Mouse (Mus musculus) midbrain, embryonic 12.5 days (tissue): ENCODE measurements around the gene St5. TPM values are rescaled to one million over a fixed set of nuclear protein-coding genes. Genes with fewer than 3 reads are reported as not detected.
A peak's percentile ranks its signal among the peaks of the same experiment; 100 is the strongest.

ENCODE experiments used
- ATAC-seq: fragments of 200-750 bp; cut with Nextera tagmentation; 2 replicates; pipeline ENCODE4 v1.8.0; 2017; ENCODE audit warnings: low read depth, moderate TSS enrichment, moderate library complexity; ENCODE audit not compliant: low FRiP score
- H3K27ac ChIP-seq: fragments of 300-500 bp; sonication (generic); replicated peaks from 2 replicates; pipeline ENCODE4 v1.5.1; 2016; ENCODE audit warnings: mild to moderate bottlenecking
- H3K27me3 ChIP-seq: fragments of 300-500 bp; sonication (generic); 2 replicates; pipeline ENCODE4 v1.6.1; 2016; ENCODE audit warnings: mild to moderate bottlenecking
- H3K36me3 ChIP-seq: fragments of 300-500 bp; sonication (generic); 2 replicates; pipeline ENCODE4 v1.6.1; 2016
- H3K4me1 ChIP-seq: fragments of 300-500 bp; sonication (generic); 2 replicates; pipeline ENCODE4 v1.6.1; 2016
- H3K4me2 ChIP-seq: fragments of 300-500 bp; sonication (generic); replicated peaks from 2 replicates; pipeline ENCODE4 v1.6.1; 2016; ENCODE audit warnings: mild to moderate bottlenecking, moderate library complexity
- H3K4me3 ChIP-seq: fragments of 300-500 bp; sonication (generic); 2 replicates; pipeline ENCODE4 v1.5.1; 2016; ENCODE audit warnings: mild to moderate bottlenecking
- H3K9ac ChIP-seq: fragments of 300-500 bp; sonication (generic); replicated peaks from 2 replicates; pipeline ENCODE4 v1.6.1; 2016; ENCODE audit warnings: mild to moderate bottlenecking, moderate library complexity
- H3K9me3 ChIP-seq: fragments of 300-500 bp; sonication (generic); 2 replicates; pipeline ENCODE4 v1.6.1; 2016; ENCODE audit warnings: mild to moderate bottlenecking
- WGBS: fragments of 180-500 bp; shearing (Covaris S2); methylation state at CpG from one replicate; pipeline ENCODE4 v1.1.7; 2016; 5-methylcytosine and 5-hydroxymethylcytosine counted together
- polyA plus RNA-seq: library from polyadenylated mRNA; unstranded; fragments of >200 nt; fragmentation: Nextera tagmentation; extraction: Ambion mirVana; gene quantifications from 2 replicates; pipeline ENCODE4 v1.2.1, GENCODE M21; 2016

The St5 gene
- polyA plus RNA-seq, 1 experiment from 2014 or later: 38.1 TPM

DNA sequence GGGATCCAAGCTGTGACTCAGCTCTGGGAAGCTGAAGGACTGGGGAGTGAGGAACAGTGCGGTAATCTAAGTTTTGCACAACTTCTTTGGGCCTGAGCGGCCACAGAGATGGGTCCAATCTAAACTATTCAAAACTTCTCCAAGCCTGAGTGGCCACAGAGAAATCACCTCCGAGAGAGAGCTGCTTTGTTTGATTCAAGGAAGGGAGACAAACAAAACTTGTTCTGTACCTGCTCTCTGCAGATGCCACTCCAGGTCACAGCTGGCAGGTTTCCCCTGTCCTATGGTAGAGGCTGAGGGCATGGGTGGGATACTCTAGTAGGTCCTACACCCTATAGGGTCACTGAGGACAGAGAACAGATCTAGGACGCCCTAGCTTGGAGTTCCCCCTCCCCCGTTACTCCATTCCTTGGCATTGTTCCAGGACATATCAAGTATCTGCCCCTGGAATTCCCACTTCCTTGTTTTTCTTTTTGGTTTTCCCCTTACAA, 89.8 kb downstream of the St5 start:
- peak overlapping the region; percentile 35; the same call in 1 of the 2 replicates for H3K27ac ChIP-seq
- ATAC-seq: no peak
- no peaks in the 10 kb centered on the region for H3K9me3 ChIP-seq

DNA sequence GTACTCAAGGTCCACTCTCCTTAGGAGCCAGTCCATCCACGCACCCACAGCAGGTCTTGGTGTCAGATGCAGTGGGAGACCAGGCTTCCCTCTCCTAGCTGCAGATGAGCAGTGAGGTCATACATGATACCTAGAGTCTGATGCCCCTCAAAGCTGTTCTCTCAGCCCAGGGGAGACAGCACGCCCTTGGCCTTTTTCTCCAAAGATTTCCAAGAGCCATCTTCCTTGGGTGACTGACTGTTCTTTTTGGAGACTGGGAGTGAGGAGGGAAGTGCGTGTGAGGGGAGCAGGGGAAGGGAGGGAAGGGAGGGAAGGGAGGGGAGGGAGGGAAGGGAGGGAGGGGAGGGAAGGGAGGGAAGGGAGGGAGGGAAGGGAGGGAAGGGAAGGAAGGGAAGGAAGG, 90.4 kb downstream of the St5 start:
- no peak for ATAC-seq
- Histone ChIP-seq H3K4me3 (no peak overlapping the region), H3K4me2 (0 out of 2 replicates have a peak overlapping the region, but pooled peaks have one; percentile 3), H3K9me3 (no peaks in the 10 kb centered on the region), H3K36me3 (no peaks in the 10 kb centered on the region), H3K4me1 (peaks cover 67% of the 10 kb centered on the region), H3K27me3 (no peaks in the 10 kb centered on the region), H3K9ac (no peak overlapping the region), H3K27ac (peak overlapping the region; percentile 75)
- WGBS: 83% methylated on average over 2 of the region's 3 CpGs

More for the DNA sequence above, 89.8 kb downstream of the St5 start:
- Histone ChIP-seq H3K4me2 (no peak overlapping the region), H3K4me1 (peaks cover 65% of the 10 kb centered on the region), H3K36me3 (no peaks in the 10 kb centered on the region), H3K9ac (no peak overlapping the region), H3K27me3 (no peaks in the 10 kb centered on the region), H3K4me3 (no peak overlapping the region)
- 58% methylated on average over 5 of the region's 5 CpGs for WGBS

DNA sequence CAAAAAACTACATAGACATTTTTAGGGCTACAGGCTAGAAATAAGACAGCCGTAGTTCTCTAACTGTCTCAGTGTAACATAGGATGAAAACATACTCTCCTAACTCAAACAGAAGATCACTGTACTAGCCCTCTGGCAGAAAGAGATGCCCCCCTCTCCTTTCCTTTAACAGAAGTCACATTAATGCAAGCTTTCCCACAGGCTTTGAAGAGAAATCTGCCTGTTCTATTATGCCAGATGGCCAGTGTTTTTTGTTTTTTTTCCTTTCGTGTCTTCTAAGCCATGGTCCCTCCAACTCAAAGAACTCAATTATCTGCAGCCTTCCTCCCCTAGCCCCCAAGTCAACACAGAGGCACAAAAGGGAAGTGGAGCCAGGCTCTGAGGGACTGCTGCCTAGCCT, 90.9 kb downstream of the St5 start:
- ATAC-seq: no peak
- H3K4me1 ChIP-seq: peaks cover 67% of the 10 kb centered on the region
- no peaks in the 10 kb centered on the region for H3K9me3 ChIP-seq
- 0 out of 2 replicates have a peak overlapping the region, but pooled peaks have one; percentile 3 for H3K4me2 ChIP-seq
- H3K27me3 ChIP-seq: no peaks in the 10 kb centered on the region
- 28% methylated on average over 2 of the region's 2 CpGs for WGBS
- H3K36me3 ChIP-seq: no peaks in the 10 kb centered on the region
- H3K27ac ChIP-seq: peak overlapping the region; percentile 75
- H3K9ac ChIP-seq: no peak overlapping the region
- H3K4me3 ChIP-seq: no peak overlapping the region

DNA sequence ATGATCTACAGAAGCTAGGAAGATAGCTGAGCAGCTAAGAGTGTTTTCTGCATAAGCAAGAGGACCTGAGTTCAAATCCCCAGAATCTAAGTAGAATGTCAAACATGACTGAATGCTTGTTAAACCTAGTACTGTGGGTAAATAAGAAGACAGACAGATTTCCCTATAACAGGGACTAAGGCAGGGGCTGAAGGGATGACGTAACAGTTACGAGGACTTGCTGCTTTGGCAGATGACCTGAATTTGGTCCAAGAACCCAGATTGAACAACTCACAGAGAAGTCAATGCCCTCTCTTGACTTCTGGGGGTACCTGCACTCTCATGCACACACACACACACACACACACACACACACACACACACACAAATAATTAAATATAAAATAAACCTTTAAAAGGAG, 93.1 kb downstream of the St5 start:
- Histone ChIP-seq H3K27ac (no peak overlapping the region), H3K4me2 (no peak overlapping the region), H3K9me3 (no peaks in the 10 kb centered on the region), H3K4me1 (peaks cover 50% of the 10 kb centered on the region), H3K9ac (no peak overlapping the region), H3K36me3 (no peaks in the 10 kb centered on the region), H3K27me3 (no peaks in the 10 kb centered on the region), H3K4me3 (no peak overlapping the region)
- ATAC-seq: no peak
- 74% methylated on average over 2 of the region's 2 CpGs for WGBS

DNA sequence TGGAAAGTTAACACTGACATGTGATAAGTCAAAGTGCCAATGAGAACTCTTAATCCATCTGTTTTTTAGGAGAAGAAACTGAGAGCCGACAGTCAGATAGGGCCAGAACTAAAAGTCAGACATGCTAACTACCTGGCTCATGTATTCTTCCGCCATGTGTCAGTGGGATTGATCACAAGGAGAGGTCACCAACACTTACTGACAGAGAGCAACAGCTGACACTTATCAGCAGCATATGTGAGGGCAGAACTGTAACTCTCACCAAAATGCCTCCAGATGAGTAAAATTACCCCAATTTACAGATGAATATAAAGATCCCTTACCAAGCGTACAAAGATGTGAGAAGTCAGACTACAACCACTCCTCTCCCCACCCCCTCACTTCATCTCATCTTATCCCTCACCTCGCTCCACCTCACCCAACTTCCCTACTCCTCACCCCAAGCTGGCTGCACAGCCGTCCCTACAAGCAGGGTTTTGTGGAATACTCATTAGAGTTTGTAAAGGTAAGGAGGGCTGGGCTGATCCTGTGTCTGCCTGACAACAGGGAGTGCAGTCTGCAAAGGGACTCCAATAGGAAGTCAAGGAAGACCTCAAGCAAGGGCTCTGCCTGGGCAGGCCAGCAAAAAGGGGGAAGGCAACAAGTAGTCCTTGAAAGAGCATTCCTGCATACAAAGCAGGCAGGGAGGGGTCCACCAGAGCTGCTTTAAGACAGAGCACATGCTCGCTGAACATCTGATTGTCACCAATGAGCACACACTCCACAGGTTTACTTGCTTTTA, 93.7 kb downstream of the St5 start:
- no peak for ATAC-seq

DNA sequence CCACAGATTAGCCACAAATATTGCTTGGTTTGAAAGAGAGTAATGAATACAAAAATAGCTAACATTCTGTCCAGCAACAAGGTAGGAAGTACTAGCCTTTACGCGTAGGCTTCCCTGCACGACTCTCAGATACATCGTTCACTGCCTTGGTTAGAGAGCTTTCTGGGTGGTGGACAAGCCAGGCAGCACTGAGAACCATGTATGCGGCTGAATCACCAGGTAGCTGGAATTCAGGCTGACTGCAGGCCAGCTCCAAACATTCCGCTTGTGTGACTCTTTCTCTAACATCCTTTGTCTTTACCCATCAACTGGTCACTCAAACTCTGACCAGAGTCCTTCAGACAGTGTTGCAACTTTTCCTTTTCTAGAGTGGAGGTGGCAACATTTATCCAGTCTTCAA, 94.6 kb downstream of the St5 start:
- no peak for ATAC-seq
- no peak overlapping the region for H3K9ac ChIP-seq
- peaks cover 35% of the 10 kb centered on the region for H3K4me1 ChIP-seq
- H3K4me3 ChIP-seq: no peak overlapping the region
- WGBS: 89% methylated on average over 6 of the region's 6 CpGs
- H3K36me3 ChIP-seq: no peaks in the 10 kb centered on the region
- no peak overlapping the region for H3K27ac ChIP-seq
- no peaks in the 10 kb centered on the region for H3K9me3 ChIP-seq
- H3K4me2 ChIP-seq: no peak overlapping the region
- no peaks in the 10 kb centered on the region for H3K27me3 ChIP-seq

More for the DNA sequence above, 93.7 kb downstream of the St5 start:
- no peaks in the 10 kb centered on the region for H3K27me3 ChIP-seq
- H3K9me3 ChIP-seq: no peaks in the 10 kb centered on the region
- H3K9ac ChIP-seq: no peak overlapping the region
- no peak overlapping the region for H3K27ac ChIP-seq
- no peak overlapping the region for H3K4me3 ChIP-seq
- H3K36me3 ChIP-seq: no peaks in the 10 kb centered on the region
- WGBS: 58% methylated on average over 6 of the region's 6 CpGs
- H3K4me2 ChIP-seq: no peak overlapping the region
- peaks cover 44% of the 10 kb centered on the region for H3K4me1 ChIP-seq

DNA sequence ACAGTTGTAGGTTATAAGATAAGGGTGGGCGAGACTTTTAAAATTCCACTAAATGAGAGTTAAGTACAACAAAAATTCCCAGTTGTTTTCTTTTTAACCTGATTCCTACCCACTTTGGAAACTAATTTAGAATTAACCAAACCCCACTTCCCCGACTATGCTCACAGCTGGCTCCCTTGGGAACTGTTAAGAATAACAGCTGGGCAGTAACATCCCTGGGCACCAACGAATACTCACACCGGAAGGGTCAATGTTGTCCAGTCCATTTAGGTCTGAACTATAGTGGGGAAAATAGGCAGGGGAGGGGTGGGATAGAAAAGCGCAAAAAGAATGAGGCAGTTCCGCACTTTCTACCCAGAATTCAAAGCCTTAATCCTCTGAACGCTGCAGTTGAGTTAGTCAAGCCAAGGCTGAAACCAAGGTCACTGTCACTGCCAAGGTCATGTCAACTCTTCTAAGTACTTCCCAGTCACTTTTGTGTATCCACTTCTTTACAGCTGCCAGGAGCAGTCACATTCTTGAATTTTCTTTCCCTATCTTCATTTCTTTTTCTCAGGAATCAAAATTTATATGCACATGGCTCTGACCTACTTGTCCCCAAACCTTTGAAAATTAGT, 96.3 kb downstream of the St5 start:
- no peak overlapping the region for H3K27ac ChIP-seq
- no peak overlapping the region for H3K4me3 ChIP-seq
- no peak overlapping the region for H3K4me2 ChIP-seq
- no peak for ATAC-seq
- no peaks in the 10 kb centered on the region for H3K27me3 ChIP-seq
- H3K9ac ChIP-seq: no peak overlapping the region
- WGBS: 67% methylated on average over 7 of the region's 7 CpGs
- no peaks in the 10 kb centered on the region for H3K36me3 ChIP-seq
- H3K9me3 ChIP-seq: no peaks in the 10 kb centered on the region
- H3K4me1 ChIP-seq: peaks cover 21% of the 10 kb centered on the region

DNA sequence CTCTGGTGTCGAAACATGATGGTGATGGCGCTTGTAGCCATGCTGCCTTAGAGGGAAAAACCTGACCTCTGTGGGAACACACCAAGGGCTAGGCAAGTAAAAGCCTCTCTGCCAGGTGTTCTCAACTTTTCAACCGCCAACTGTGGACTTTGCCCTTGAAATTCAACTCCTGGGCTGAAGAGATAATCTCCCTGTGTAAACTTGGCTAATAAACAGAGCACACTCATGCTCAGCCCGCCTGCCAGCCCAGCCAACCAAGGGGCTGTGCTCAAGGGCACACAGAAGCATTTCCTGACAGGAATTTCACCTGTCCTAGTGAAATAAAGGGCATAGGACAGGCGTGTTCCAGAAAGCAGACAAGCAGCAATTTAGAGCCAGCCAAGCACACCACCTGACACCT, 100.8 kb downstream of the St5 start:
- ATAC-seq: no peak
- no peak overlapping the region for H3K4me3 ChIP-seq
- WGBS: 79% methylated on average over 5 of the region's 5 CpGs
- H3K9ac ChIP-seq: no peak overlapping the region
- H3K4me2 ChIP-seq: no peak overlapping the region
- no peak overlapping the region for H3K27ac ChIP-seq
- no peaks in the 10 kb centered on the region for H3K9me3 ChIP-seq
- H3K4me1 ChIP-seq: no peaks in the 10 kb centered on the region
- H3K36me3 ChIP-seq: no peaks in the 10 kb centered on the region
- no peaks in the 10 kb centered on the region for H3K27me3 ChIP-seq

DNA sequence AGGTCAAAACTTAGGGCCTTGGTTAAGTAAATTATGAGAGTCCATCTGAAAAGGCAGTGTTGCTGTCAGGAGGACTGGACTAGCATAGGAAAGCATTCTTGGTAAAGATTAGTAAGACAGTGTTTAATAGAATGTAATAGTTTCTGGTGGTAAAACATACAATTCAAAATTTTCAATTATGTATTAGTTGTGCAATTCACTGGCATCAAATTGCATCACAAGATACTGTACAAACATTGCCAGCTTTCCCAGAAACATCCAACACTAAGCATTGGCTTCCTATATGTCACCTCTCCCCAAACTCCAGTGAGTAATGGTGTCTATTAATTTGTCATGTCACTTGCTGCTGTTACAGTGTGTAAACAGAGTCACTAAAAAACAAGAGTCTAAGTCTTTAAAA, 101.4 kb downstream of the St5 start:
- ATAC-seq: no peak
- no peak overlapping the region for H3K9ac ChIP-seq
- no peak overlapping the region for H3K27ac ChIP-seq
- H3K36me3 ChIP-seq: no peaks in the 10 kb centered on the region
- no peaks in the 10 kb centered on the region for H3K4me1 ChIP-seq
- H3K9me3 ChIP-seq: no peaks in the 10 kb centered on the region
- H3K27me3 ChIP-seq: no peaks in the 10 kb centered on the region
- no peak overlapping the region for H3K4me2 ChIP-seq
- no peak overlapping the region for H3K4me3 ChIP-seq

DNA sequence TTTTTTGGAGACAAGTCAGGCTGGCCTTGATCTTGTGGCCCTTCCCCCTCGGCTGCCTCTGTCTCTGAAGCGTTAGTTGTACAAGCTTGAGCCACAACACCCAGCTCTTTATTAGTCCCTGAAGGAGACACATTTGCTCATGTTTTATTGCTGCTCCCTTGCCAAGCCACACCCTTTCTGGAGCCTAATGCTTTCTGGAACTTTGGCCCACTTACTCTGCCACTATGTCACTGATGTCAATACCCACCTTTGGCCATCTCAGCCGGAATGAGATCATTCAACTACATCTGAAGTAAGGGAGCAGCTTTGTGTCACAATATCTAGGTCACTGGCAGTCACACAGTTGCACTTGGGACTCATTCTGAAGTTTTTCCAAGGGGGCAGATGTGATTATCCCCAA, 102.7 kb downstream of the St5 start:
- Histone ChIP-seq H3K4me2 (no peak overlapping the region), H3K27me3 (no peaks in the 10 kb centered on the region), H3K4me1 (no peaks in the 10 kb centered on the region), H3K4me3 (no peak overlapping the region), H3K9ac (no peak overlapping the region), H3K36me3 (no peaks in the 10 kb centered on the region), H3K27ac (no peak overlapping the region), H3K9me3 (no peaks in the 10 kb centered on the region)
- no peak for ATAC-seq
- WGBS: 77% methylated on average over 3 of the region's 3 CpGs

DNA sequence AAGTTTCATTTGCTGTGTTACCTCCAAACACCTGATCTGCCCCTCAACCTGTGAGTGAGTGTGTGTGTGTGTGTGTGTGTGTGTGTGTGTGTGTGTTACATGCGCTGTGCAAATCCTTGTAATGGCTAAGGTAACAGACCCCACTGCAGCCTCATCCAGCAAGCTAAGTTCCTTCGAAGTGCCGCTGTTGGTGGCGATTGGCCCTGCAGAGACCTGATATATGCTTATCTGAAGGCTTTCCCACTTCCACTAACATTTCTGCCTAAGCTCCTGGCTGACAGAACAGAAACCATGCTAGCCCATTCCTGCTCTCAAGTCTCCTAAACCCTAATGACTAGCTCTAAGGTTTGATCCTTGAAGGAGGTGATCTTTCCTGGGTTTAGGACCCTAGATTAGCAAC, 103.4 kb downstream of the St5 start:
- Histone ChIP-seq H3K9me3 (no peaks in the 10 kb centered on the region), H3K4me1 (no peaks in the 10 kb centered on the region), H3K27me3 (no peaks in the 10 kb centered on the region), H3K4me2 (no peak overlapping the region), H3K9ac (no peak overlapping the region), H3K36me3 (no peaks in the 10 kb centered on the region), H3K4me3 (no peak overlapping the region), H3K27ac (no peak overlapping the region)
- WGBS: 89% methylated on average over 4 of the region's 4 CpGs
- no peak for ATAC-seq

DNA sequence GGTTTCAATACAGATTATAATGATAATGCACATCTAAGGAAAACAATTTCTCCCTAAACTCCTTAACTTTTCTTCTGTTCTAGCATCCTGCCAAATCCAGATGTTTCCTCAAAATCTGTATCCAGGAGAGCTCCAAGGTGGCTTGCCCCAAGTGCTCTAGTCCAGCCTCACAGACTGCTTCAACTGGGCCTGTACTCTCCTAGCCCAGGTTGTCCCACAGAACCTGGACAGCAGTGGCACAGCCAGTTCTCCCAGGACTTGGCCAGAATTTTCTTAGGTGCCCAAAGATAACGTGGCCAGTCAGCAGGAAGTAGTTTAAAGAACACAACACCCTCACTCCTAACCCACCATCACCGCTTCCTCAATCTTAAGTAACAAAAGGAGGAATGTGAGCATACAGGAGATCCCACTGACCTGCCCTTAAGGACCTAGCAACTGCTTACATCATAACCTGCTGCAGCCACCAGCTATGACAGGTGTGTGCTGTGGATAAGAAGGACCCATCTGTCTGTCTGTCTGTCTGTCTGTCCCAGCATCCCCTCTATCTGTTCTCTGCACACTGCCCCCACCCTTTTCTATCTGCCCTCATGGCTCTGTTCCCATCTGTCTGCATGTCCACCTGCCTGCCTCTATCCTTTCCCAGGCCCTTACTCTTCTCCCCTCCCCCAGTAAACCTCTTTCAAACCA, 108.4 kb downstream of the St5 start:
- no peaks in the 10 kb centered on the region for H3K27me3 ChIP-seq
- ATAC-seq: no peak
- H3K27ac ChIP-seq: no peak overlapping the region
- no peak overlapping the region for H3K9ac ChIP-seq
- H3K4me3 ChIP-seq: no peak overlapping the region
- WGBS: 79% methylated on average over 2 of the region's 2 CpGs
- H3K4me1 ChIP-seq: no peaks in the 10 kb centered on the region
- H3K36me3 ChIP-seq: no peaks in the 10 kb centered on the region
- no peak overlapping the region for H3K4me2 ChIP-seq
- no peaks in the 10 kb centered on the region for H3K9me3 ChIP-seq
